Mouse (Mus musculus) cerebellum, postnatal 10 days (tissue): Measurements from ENCODE around the gene Ptgfr.

Experiments
- DNase-seq, 2 experiments: peaks; one replicate each; pipeline ENCODE4 v3.0.0; 2021; ENCODE audit warnings: mixed read lengths in 2 of 2

The Ptgfr gene

DNA sequence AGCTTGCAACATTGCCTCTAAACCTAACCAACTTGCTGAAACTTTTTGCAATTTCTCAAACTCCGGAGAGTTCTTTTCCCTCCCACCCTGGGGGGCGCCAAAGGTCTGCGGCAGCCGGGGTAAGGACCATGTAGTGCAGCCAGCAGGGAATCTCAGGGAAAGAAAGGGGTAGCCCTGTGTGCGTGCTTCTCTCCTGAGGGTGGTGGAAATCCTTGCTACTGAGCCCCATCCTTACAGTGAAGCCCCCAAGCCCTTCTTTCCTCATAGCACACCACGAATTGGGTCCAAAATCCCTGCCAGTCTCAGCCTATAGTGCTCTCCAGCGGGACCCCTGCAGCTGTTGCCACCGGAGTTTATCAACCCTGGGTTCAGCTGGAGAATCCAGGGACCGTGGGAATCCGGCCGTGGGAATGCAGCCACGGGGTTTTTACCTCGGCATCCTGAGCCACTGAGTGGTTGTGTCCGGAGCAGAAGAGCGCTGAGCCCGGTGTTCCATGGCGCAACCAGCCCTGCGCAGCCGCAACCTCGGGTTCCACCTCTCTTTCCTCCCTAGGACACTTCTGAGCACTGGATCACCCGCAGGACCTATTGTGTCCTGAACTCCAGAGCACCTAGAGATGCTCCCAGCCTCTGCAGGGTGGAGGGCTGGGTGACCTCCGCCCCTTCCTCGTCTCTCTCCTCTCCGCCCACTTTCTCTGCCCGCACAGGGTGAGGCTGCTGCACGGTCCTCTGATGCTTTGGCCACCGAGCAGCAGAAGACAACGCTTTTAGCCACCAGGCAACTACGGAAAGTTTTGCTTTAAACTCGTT, at the start of gene Ptgfr:
Gene Ptgfr, minus strand, starts transcription at position 760 of the 810 bp plus-strand sequence.
- peak; percentile 36 to 67 for DNase-seq

- no peak for DNase-seq
Observed at GRCm38 (mm10) chr3:151883881-151884280, 46.5 kb upstream of the Ptgfr start.

DNA sequence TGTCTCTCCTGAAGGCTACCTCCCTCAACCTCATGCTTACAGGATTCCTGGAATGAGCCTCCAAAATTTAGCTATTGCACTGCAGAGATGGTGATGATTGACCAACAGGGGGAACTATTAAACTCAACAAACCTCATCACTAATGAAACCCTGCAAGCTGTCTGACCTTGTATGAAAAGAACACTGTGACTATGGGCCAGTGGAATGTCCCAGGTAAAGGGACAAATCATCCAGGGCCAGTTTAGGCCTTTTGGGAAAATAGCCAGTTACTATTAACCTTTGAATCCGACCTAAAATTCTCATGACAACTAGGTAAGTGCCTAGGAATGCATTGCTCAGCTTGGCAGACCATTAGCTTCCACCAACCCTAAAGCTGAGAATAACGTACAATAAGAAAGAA, 42.6 kb upstream of the Ptgfr start:
- DNase-seq = no peak

DNA sequence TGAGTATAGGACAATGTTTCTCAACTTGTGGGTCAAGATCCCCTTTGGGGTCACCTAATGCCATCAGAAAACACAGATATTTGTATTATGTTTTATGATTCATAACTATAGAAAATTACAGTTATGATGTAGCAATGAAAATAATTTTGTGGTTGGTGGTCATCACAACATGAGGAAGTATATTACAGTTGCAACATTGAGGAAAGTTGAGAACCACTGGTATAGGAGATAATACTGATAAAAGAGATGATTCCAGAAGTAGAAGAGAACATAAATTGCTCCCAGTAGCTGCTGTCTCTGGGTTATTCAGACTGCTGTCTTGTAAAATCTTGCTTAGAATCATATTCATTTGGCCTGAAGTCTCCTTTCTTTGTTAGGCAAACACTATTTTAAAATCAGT, 31.5 kb upstream of the Ptgfr start:
- no peak for DNase-seq

- no peak for DNase-seq
Observed at GRCm38 (mm10) chr3:151851344-151851743, 13.9 kb upstream of the Ptgfr start.

DNA sequence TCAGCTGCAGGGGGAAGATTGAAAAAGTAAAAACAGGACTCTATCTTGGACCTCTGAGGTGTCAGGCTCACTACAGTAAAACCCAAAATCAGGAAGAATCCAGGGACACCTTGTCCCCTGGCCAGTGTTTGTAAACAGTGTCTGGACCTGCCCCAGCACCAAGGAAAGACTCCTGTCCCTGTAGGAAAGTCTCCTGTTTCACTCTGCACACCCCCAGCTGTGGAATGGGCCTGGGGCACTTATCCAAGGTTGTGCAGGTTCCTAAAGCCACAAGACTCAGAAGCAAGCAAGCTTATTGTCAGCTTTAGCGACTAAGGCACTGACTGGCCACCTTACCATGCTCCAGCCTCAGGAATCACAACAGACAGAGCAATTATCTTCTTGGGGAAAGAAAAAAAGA, 13.2 kb upstream of the Ptgfr start:
- no peak for DNase-seq

DNA sequence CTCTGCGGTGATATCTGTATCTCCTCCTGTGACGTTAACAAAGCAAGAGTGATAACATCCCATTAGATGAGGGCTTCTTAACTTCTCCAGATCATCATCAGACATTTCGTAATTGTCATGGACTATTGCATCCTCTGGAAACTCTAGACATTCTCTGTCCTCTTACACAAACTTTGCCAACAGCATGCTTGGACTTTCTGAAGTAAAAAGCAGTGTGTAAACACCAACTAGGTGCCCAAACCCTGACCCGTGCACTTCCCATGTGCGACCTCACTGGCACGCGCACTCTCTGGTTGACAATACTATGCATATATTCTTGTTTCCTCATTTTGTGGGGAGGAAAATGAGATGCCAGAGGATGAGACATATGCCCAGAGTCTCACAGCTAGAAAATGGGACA, 8.9 kb upstream of the Ptgfr start:
- no peak for DNase-seq

GRCm38 (mm10) chr3:151844361-151845154, 7.1 kb upstream of the Ptgfr start:
- DNase-seq = peak; percentile 44 to 57

- DNase-seq = no peak
Observed at GRCm38 (mm10) chr3:151840688-151841087, 3.3 kb upstream of the Ptgfr start.

DNA sequence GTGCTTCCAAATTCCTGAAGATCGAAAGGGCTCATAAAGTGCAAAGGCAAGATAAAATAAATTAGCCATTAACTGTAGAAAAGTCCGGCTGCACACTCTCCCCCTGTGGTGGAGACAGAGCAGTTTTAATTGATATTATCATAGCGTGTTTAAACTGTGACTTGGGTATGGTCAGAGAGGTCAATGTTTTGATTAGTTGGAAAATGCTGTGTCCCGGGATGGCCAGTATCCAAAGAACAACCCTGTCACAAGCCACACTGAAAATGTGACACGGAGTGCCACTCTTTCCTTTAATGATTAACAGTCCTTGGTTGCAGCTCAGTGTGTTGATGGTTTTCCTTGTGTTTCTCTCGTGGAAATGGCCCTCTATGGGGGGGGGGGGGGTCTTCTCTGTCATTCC, 942 bp upstream of the Ptgfr start:
- DNase-seq = no peak

DNA sequence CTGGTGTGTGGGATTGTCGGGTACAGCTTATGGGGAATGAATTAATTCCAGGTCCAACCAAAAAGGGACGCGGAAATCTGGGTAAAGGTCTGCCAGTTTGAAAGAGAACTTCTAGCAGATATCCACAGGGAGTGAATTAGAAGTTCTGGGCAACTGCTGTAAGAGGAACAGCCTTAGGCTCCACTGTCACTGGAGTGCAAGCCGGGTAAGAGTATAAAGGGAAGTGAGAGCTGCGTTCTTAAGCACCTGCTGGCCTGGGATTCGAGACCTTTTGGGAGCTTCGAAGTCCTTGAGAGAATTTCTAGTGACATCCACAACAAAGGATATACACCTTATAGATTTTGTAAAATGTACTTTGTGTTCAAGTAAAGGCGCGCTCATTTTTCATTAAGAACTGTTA, 319 bp upstream of the Ptgfr start:
- DNase-seq = no peak

- no peak for DNase-seq
Observed at GRCm38 (mm10) chr3:151836451-151836850, 979 bp downstream of the Ptgfr start.

DNA sequence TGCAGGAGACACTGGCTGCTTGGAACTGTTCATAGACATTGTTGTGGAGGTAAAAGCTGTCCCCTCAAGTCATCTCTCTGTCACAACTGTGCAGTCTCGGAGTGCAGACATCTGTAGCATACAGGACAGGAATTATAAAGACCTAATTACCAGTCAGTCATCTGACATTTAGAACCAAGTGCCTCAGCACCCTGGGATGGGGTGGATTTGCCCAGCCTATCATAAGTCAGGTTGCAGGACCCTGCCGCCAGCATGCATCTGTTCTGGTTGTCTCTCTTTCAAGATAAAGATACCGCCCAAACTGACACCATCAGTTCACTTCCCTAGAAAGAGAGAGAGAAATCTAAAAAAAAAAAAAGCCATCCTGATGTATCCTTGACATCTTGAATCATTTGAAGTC, 1.6 kb downstream of the Ptgfr start:
- DNase-seq = no peak

GRCm38 (mm10) chr3:151827950-151828610, 9.3 kb downstream of the Ptgfr start:
- DNase-seq = no peak

GRCm38 (mm10) chr3:151819811-151820210, 17.6 kb downstream of the Ptgfr start:
- DNase-seq = no peak

DNA sequence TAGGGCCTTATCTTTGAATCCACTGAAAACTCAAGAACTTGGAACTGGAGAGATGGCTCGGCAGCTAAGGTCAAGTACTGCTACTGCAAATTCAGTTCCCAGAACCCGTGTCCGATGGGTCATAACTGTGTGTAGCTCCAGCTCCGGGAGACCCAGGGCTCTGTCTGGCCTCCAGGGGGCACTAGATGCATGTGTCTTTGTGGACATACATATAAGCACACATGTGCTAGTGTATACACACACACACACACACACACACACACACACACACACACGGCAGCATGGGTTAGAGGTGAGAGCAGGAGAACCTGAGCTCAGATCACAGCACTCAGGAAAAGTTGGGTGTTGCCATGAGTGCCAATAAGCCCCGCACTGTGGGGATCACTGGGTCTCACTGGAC, 19.2 kb downstream of the Ptgfr start:
- DNase-seq = peak; percentile 57 to 61

DNA sequence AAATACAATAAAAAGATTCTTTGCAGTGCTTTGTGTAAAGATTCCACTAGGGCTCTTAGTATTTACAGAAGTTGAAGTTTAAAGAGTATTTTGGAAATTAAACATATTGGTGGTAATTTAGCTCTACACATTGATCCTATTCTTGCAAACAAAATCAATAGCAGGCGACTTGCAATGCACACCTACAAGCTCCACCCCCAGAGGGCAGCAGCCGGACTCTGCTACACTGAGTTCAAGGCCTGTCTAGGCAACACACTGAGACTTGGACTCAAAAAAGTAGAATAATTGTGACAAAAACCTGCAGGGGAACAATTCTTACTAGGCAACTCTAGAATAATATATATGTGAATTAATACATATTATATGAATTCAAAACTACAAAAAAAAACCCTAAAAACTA, 28.8 kb downstream of the Ptgfr start:
- DNase-seq = peak; percentile 6

GRCm38 (mm10) chr3:151788622-151789021, 48.8 kb downstream of the Ptgfr start:
- no peak for DNase-seq

DNA sequence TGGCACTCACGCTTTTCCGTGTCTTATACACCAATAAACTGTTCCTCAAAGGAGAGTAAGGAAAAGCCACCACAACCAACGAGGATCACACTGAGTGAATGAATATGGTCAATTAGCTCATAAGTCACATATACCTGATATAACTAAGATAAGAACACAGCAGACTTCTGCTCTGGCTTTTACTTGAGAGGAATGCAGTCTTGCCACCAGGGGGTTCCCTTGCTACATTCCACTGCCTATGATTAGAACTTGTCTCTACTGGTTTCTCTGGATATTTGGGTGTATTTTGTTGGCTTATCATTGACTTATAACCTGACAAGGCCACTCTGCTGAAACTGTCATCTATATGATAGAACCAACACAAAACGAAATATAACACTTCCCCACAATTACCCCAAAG, 62.3 kb downstream of the Ptgfr start:
- DNase-seq = peak; percentile 44 to 47

GRCm38 (mm10) chr3:151771074-151771473, 66.4 kb downstream of the Ptgfr start:
- DNase-seq = peak; percentile 76 to 81

DNA sequence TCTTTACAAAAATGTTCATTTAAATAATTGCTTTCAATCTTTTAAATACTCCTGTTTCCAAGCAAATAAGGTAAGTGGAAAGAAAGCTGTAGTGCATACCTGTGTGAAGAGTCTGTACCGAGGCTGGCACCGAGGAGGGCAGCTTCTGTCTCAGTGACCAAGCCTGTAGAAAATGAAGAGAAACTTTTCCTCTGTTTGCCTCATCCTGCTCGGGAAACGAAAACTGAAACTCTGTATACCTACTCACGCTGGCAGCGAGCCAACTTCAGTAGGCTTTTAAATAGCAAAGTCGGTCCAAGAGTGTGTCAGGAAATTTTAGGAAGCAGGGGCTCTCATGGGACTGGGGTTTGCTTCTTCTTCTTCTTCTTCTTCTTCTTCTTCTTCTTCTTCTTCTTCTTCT, 87.7 kb downstream of the Ptgfr start, which contains the start of gene Ifi44:
Gene Ifi44, minus strand, starts transcription at position 224 of the 400 bp plus-strand sequence.
- DNase-seq = peak; percentile 9 to 12

DNA sequence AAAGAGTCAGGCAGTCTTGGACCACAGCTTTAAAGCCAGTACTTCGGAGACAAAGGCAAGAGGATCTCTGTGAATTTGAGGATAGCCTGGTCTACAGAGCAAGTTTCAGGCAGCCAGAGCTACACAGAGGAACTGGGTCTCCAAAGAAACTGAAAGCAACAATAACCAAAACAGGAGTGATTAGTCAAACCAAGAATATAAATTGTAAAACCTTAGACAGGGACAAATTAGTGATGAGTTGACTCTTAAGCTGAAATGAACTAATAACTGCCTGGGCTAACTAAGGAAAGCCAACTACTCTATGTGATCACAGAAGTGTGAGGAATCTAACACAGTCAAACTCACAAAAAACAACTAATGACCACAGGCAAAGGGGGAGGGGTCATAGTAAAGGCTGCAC, 88.9 kb downstream of the Ptgfr start:
- no peak for DNase-seq
